Mouse (Mus musculus) lung, adult 2 months (tissue): ENCODE measurements around the gene Fxn.

ENCODE experiments used
- CTCF ChIP-seq: fragments of 200-500 bp; IDR thresholded peaks from 2 replicates; pipeline ENCODE4 v1.5.1; 2011; ENCODE audit warnings: mild to moderate bottlenecking, low read length, control low read depth; ENCODE audit not compliant: insufficient read depth
- POLR2A ChIP-seq: fragments of 200-500 bp; IDR thresholded peaks from 2 replicates; pipeline ENCODE4 v1.6.1; 2011; ENCODE audit warnings: low read depth, mild to moderate bottlenecking, control low read depth, low read length, borderline replicate concordance; ENCODE audit errors: extremely low read depth

DNA sequence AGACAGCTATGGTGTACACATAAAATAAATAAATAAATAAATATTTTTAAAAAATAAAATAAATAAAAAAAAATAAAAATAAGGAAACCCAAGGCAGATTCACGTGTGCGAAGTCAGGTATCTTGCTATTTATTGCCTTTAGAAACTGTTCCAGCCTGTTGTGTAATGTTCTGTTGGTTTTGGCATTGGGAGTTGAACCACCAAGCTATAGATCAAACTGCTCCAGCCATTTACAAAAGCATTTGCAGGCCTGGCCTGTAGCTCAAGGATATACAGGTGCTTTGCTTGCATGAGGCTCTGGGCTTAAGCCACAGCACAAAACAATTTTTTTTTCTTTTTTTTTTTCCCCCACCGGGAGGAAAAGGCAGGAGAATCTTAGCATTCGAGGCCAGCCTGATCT is 42.4 kb downstream of the Fxn start:
- no peak for TF ChIP-seq CTCF
- no peak for TF ChIP-seq POLR2A
